Mouse (Mus musculus) right cerebral cortex, adult 2 months (tissue): ENCODE measurements at regions not wholly inside any gene's neighbourhood (a gene's known extent, or its start where the extent isn't known, plus 50 kb on each side); places are given as distances from the start of the nearest gene placed in this dataset.

Experiments
- DNase-seq, 2 experiments: peaks; one replicate each; pipeline ENCODE4 v3.0.0; 2021 to 2022; ENCODE audit warnings: low spot score in 2 of 2

DNA sequence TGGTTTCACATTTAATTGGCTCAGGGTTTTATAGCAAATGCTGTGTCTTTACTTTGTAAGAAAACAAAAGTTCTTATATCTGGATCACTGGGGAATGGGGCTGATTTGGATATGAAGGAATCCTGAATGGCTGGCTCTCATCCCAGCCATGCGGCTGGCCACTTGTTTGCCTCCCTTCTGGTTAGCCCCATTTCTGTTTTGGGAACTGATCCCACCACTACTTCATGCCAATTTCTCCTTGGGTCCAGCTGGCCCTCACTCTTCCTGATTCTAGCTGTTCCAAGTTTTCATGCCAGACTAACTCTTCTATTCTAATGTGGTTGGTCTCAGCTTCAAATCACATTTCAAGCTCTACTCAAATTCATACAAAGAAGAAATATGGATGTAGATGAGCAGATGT is 5319.6 kb downstream of the 9330182O14Rik start:
- DNase-seq = peak; percentile 33 to 59

- no peak for DNase-seq
These were observed 5336.3 kb downstream of the 9330182O14Rik start for GRCm38 (mm10) chr15:45470425-45470824.

GRCm38 (mm10) chr15:45473191-45473590 is 5339.0 kb downstream of the 9330182O14Rik start:
- DNase-seq = no peak

DNA sequence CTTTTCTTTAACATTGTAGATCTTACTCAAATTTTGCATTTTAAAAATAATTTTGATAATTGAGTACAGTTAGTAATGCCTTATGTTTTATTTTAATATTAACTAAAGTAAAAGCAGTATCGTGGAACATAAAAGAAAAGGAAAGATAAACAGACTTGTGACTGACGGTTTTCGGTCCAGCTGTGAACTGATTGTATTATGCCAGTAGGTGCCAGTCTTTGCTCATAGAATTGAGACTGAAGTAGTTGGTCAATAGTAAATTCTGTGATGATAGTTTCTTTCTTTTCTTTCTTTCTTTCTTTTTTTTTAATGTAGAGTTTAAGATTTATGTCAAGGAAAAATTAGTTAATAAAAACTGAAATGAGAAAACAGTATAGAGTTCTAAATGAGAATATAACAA is 5376.1 kb downstream of the 9330182O14Rik start:
- DNase-seq = no peak
